Mouse (Mus musculus) brain, embryonic 14.5 days (tissue): Measurements from ENCODE around the gene Ncstn.

Source experiments
- CTCF ChIP-seq: fragments of 200-500 bp; IDR thresholded peaks from 2 replicates; pipeline ENCODE4 v1.5.1; 2012; ENCODE audit warnings: inconsistent platforms, mild to moderate bottlenecking, moderate library complexity, borderline replicate concordance; ENCODE audit not compliant: insufficient read depth, insufficient read length; ENCODE audit errors: extremely low read depth
- POLR2A ChIP-seq: fragments of 200-500 bp; IDR thresholded peaks from 2 replicates; pipeline ENCODE4 v1.6.1; 2012; ENCODE audit warnings: mild to moderate bottlenecking, inconsistent platforms, borderline replicate concordance; ENCODE audit not compliant: poor library complexity, insufficient read depth, insufficient read length, severe bottlenecking; ENCODE audit errors: extremely low read depth

GRCm38 (mm10) chr1:172094295-172094694 is 11.7 kb upstream of the Ncstn start:
- TF ChIP-seq CTCF (no peak), POLR2A (no peak)
